Mouse (Mus musculus) cortical plate, adult 2 months (tissue): Measurements from ENCODE around the gene Synpo2. TPM values are rescaled to one million over a fixed set of nuclear protein-coding genes. Genes with fewer than 3 reads are reported as not detected.

ENCODE experiments used
- H3K27ac ChIP-seq: fragments of 200-500 bp; 2 replicates; pipeline ENCODE4 v1.5.1; 2012; ENCODE audit warnings: low read length, control low read depth, inconsistent platforms; ENCODE audit not compliant: insufficient read depth
- H3K4me1 ChIP-seq: fragments of 200-500 bp; 2 replicates; pipeline ENCODE4 v1.6.1; 2011; ENCODE audit warnings: low read length; ENCODE audit not compliant: control insufficient read depth, insufficient read depth
- H3K4me3 ChIP-seq: fragments of 200-500 bp; 2 replicates; pipeline ENCODE4 v1.5.1; 2011; ENCODE audit warnings: mild to moderate bottlenecking, low read length, control low read depth; ENCODE audit not compliant: insufficient read depth
- CTCF ChIP-seq: fragments of 200-500 bp; IDR thresholded peaks from 2 replicates; pipeline ENCODE4 v1.5.1; 2011; ENCODE audit warnings: mild to moderate bottlenecking, control low read depth, low read length; ENCODE audit not compliant: insufficient read depth; ENCODE audit errors: extremely low read depth
- POLR2A ChIP-seq: fragments of 200-500 bp; IDR thresholded peaks from 2 replicates; pipeline ENCODE4 v1.6.1; 2011; ENCODE audit warnings: mild to moderate bottlenecking, low read length, control low read depth; ENCODE audit not compliant: insufficient read depth; ENCODE audit errors: extremely low read depth
- polyA plus RNA-seq: library from polyadenylated mRNA; depleted of rRNA; stranded (reverse); fragments of >200 nt; gene quantifications from 2 replicates; pipeline ENCODE4 v1.2.3, GENCODE M21; 2012

Synpo2 gene
- polyA plus RNA-seq, 1 experiment = 3.2 TPM

GRCm38 (mm10) chr3:123081665-123082064 is 154.3 kb downstream of the Synpo2 start:
- Histone ChIP-seq H3K4me1 (peaks cover 1% of the 10 kb centered on the region; the same call in 1 of the 2 replicates), H3K27ac (no peak overlapping the region), H3K4me3 (no peak overlapping the region)
- TF ChIP-seq CTCF = no peak
- no peak for TF ChIP-seq POLR2A

GRCm38 (mm10) chr3:123080943-123081342 is 155.0 kb downstream of the Synpo2 start:
- Histone ChIP-seq H3K4me1 (peaks cover 1% of the 10 kb centered on the region; the same call in 1 of the 2 replicates), H3K27ac (no peak overlapping the region), H3K4me3 (no peak overlapping the region)
- TF ChIP-seq CTCF (no peak), POLR2A (no peak)

- Histone ChIP-seq H3K4me3 (no peak overlapping the region), H3K4me1 (peaks cover 1% of the 10 kb centered on the region; the same call in 1 of the 2 replicates), H3K27ac (no peak overlapping the region)
- TF ChIP-seq POLR2A (no peak), CTCF (no peak)
Measured at GRCm38 (mm10) chr3:123080017-123080725, 155.8 kb downstream of the Synpo2 start.

GRCm38 (mm10) chr3:123075759-123076158 is 160.2 kb downstream of the Synpo2 start:
- no peak for TF ChIP-seq CTCF
- TF ChIP-seq POLR2A = no peak
- Histone ChIP-seq H3K4me1 (no peaks in the 10 kb centered on the region), H3K4me3 (no peak overlapping the region), H3K27ac (no peak overlapping the region)

- TF ChIP-seq CTCF (no peak), POLR2A (no peak)
- no peak overlapping the region for H3K4me3 ChIP-seq
- no peak overlapping the region for H3K27ac ChIP-seq
- no peaks in the 10 kb centered on the region for H3K4me1 ChIP-seq
Measured at GRCm38 (mm10) chr3:123075034-123075433, 160.9 kb downstream of the Synpo2 start.

- no peak overlapping the region; the same call in 1 of the 2 replicates for H3K27ac ChIP-seq
- H3K4me3 ChIP-seq = no peak overlapping the region
- no peaks in the 10 kb centered on the region for H3K4me1 ChIP-seq
- TF ChIP-seq CTCF (no peak), POLR2A (no peak)
Measured at GRCm38 (mm10) chr3:123073351-123073750, 162.6 kb downstream of the Synpo2 start.

GRCm38 (mm10) chr3:123072472-123072871 is 163.5 kb downstream of the Synpo2 start:
- no peak overlapping the region for H3K4me3 ChIP-seq
- TF ChIP-seq CTCF (no peak), POLR2A (no peak)

GRCm38 (mm10) chr3:123070996-123071395 is 165.0 kb downstream of the Synpo2 start:
- H3K4me3 ChIP-seq = no peak overlapping the region
- no peaks in the 10 kb centered on the region for H3K4me1 ChIP-seq
- TF ChIP-seq POLR2A (no peak), CTCF (no peak)
- H3K27ac ChIP-seq = no peak overlapping the region

More at GRCm38 (mm10) chr3:123072472-123072871, 163.5 kb downstream of the Synpo2 start:
- Histone ChIP-seq H3K27ac (no peak overlapping the region), H3K4me1 (no peaks in the 10 kb centered on the region)

- no peak overlapping the region for H3K27ac ChIP-seq
- no peak overlapping the region for H3K4me3 ChIP-seq
- no peaks in the 10 kb centered on the region for H3K4me1 ChIP-seq
- TF ChIP-seq CTCF (no peak), POLR2A (no peak)
Measured at GRCm38 (mm10) chr3:123066836-123067235, 169.1 kb downstream of the Synpo2 start.

GRCm38 (mm10) chr3:123065466-123065865 is 170.5 kb downstream of the Synpo2 start:
- Histone ChIP-seq H3K4me3 (no peak overlapping the region), H3K4me1 (no peaks in the 10 kb centered on the region; the same call in 1 of the 2 replicates), H3K27ac (no peak overlapping the region)
- TF ChIP-seq CTCF (no peak), POLR2A (no peak)
